Mouse (Mus musculus) MEL (cell line): ENCODE results near the gene Cdh13. TPM values are rescaled to one million over a fixed set of nuclear protein-coding genes. Genes with fewer than 3 reads are reported as not detected.
A peak's percentile ranks its signal among the peaks of the same experiment; 100 is the strongest.

Source experiments
- DNase-seq: peaks from one replicate; pipeline ENCODE4 v3.0.0; 2011; ENCODE audit warnings: low read depth, low spot score
- H3K27ac ChIP-seq: 2 replicates; pipeline ENCODE4 v1.5.1; 2012; ENCODE audit warnings: low read depth, mild to moderate bottlenecking, control low read depth, low read length, moderate library complexity; ENCODE audit not compliant: control insufficient read depth
- H3K27me3 ChIP-seq, 2 experiments: fragments of 150-350 bp in 1 of 2; sonication (generic) in 1 of 2; 2 replicates each; pipeline ENCODE4 v1.6.1; 2012; ENCODE audit warnings: low read length in 2 of 2, mild to moderate bottlenecking in 2 of 2, improper control_type of control experiment in 1 of 2, moderate library complexity in 1 of 2; ENCODE audit not compliant: insufficient read depth in 2 of 2, control insufficient read depth in 1 of 2
- H3K36me3 ChIP-seq, 2 experiments: 2 replicates each; pipeline ENCODE4 v1.6.1; 2012 to 2014; ENCODE audit warnings: low read length in 2 of 2, improper control_type of control experiment in 1 of 2, inconsistent platforms in 1 of 2, mild to moderate bottlenecking in 1 of 2; ENCODE audit not compliant: insufficient read depth in 2 of 2, control insufficient read depth in 1 of 2
- H3K4me1 ChIP-seq, 2 experiments: fragments of 150-350 bp in 1 of 2; sonication (generic) in 1 of 2; 2 replicates each; pipeline ENCODE4 v1.6.1; 2012; ENCODE audit warnings: low read length in 2 of 2, improper control_type of control experiment in 1 of 2, mild to moderate bottlenecking in 1 of 2; ENCODE audit not compliant: insufficient read depth in 2 of 2, control insufficient read depth in 1 of 2
- H3K4me3 ChIP-seq, 2 experiments: fragments of 150-350 bp in 1 of 2; sonication (generic) in 1 of 2; 2 replicates each; pipeline ENCODE4 v1.5.1; 2012; ENCODE audit warnings: low read depth in 2 of 2, low read length in 2 of 2, mild to moderate bottlenecking in 2 of 2, moderate library complexity in 2 of 2, control low read depth in 1 of 2, improper control_type of control experiment in 1 of 2; ENCODE audit not compliant: control insufficient read depth in 1 of 2, insufficient read depth in 1 of 2
- H3K79me2 ChIP-seq: 2 replicates; pipeline ENCODE4 v1.6.1; 2012; ENCODE audit warnings: mild to moderate bottlenecking, low read length, moderate library complexity; ENCODE audit not compliant: control insufficient read depth, poor library complexity, insufficient read depth
- H3K9ac ChIP-seq: 2 replicates; pipeline ENCODE4 v1.6.1; 2012; ENCODE audit warnings: low read depth, mild to moderate bottlenecking, control low read depth, low read length, moderate library complexity; ENCODE audit not compliant: control insufficient read depth, poor library complexity, severe bottlenecking
- H3K9me3 ChIP-seq: fragments of 150-350 bp; sonication (generic); replicated peaks from 2 replicates; pipeline ENCODE4 v1.6.1; 2012; ENCODE audit warnings: mild to moderate bottlenecking, low read length, improper control_type of control experiment, moderate library complexity; ENCODE audit not compliant: insufficient read depth
- BHLHE40 ChIP-seq: IDR thresholded peaks from 2 replicates; pipeline ENCODE4 v1.6.1; 2012; ENCODE audit warnings: low read depth, mild to moderate bottlenecking, inconsistent platforms, low read length, improper control_type of control experiment, borderline replicate concordance
- CHD2 ChIP-seq: IDR thresholded peaks from 2 replicates; pipeline ENCODE4 v1.6.1; 2011; ENCODE audit warnings: low read length, improper control_type of control experiment
- CTCF ChIP-seq, 3 experiments: IDR thresholded peaks in 2 of 3; conservative IDR thresholded peaks in 1 of 3; 2 replicates each; pipeline ENCODE4 v1.5.1; 2011 to 2012; ENCODE audit warnings: low read length in 3 of 3, low read depth in 2 of 3, mild to moderate bottlenecking in 2 of 3, improper control_type of control experiment in 1 of 3, inconsistent platforms in 1 of 3, mixed read lengths in 1 of 3, moderate library complexity in 1 of 3; ENCODE audit not compliant: control insufficient read depth in 1 of 3, insufficient read depth in 1 of 3, poor library complexity in 1 of 3, severe bottlenecking in 1 of 3
- ELF1 ChIP-seq: IDR thresholded peaks from 2 replicates; pipeline ENCODE4 v1.6.1; 2014; ENCODE audit warnings: low read depth, mild to moderate bottlenecking, inconsistent platforms, low read length, improper control_type of control experiment, moderate library complexity
- EP300 ChIP-seq, 2 experiments: IDR thresholded peaks; 2 replicates each; pipeline ENCODE4 v1.6.1; 2011; ENCODE audit warnings: improper control_type of control experiment in 2 of 2, low read length in 2 of 2, low read depth in 1 of 2, mild to moderate bottlenecking in 1 of 2
- GATA1 ChIP-seq: IDR thresholded peaks from 2 replicates; pipeline ENCODE4 v1.6.1; 2011; ENCODE audit warnings: low read depth, low read length, improper control_type of control experiment
- HCFC1 ChIP-seq: IDR thresholded peaks from 2 replicates; pipeline ENCODE4 v1.6.1; 2012; ENCODE audit warnings: low read depth, mild to moderate bottlenecking, inconsistent platforms, low read length, improper control_type of control experiment, moderate library complexity
- JUND ChIP-seq: IDR thresholded peaks from 2 replicates; pipeline ENCODE4 v1.6.1; 2011; ENCODE audit warnings: low read depth, mild to moderate bottlenecking, improper control_type of control experiment, low read length
- KAT2A ChIP-seq: conservative IDR thresholded peaks from 2 replicates; pipeline ENCODE4 v1.6.1; 2012; ENCODE audit warnings: low read depth, low read length, improper control_type of control experiment, inconsistent platforms
- MAX ChIP-seq: IDR thresholded peaks from 2 replicates; pipeline ENCODE4 v1.6.1; 2011; ENCODE audit warnings: low read length, improper control_type of control experiment
- MAZ ChIP-seq: IDR thresholded peaks from 2 replicates; pipeline ENCODE4 v1.6.1; 2012; ENCODE audit warnings: low read depth, mild to moderate bottlenecking, inconsistent platforms, low read length, improper control_type of control experiment
- MEF2A ChIP-seq: IDR thresholded peaks from 2 replicates; pipeline ENCODE4 v1.6.1; 2014; ENCODE audit warnings: low read depth, mild to moderate bottlenecking, inconsistent platforms, low read length, improper control_type of control experiment; ENCODE audit not compliant: poor library complexity, insufficient replicate concordance, severe bottlenecking; ENCODE audit errors: extremely low read depth
- MXI1 ChIP-seq: IDR thresholded peaks from 2 replicates; pipeline ENCODE4 v1.6.1; 2011; ENCODE audit warnings: mild to moderate bottlenecking, low read depth, low read length, improper control_type of control experiment
- MYB ChIP-seq: IDR thresholded peaks from 2 replicates; pipeline ENCODE4 v1.6.1; 2011; ENCODE audit warnings: mild to moderate bottlenecking, low read depth, low read length, improper control_type of control experiment
- MYC ChIP-seq: IDR thresholded peaks from 2 replicates; pipeline ENCODE4 v1.6.1; 2011; ENCODE audit warnings: low read depth, mild to moderate bottlenecking, low read length, improper control_type of control experiment, moderate library complexity
- NELFE ChIP-seq: IDR thresholded peaks from 2 replicates; pipeline ENCODE4 v1.6.1; 2011; ENCODE audit warnings: low read depth, low read length, improper control_type of control experiment
- NRF1 ChIP-seq: IDR thresholded peaks from 2 replicates; pipeline ENCODE4 v1.6.1; 2014; ENCODE audit warnings: low read depth, mild to moderate bottlenecking, inconsistent platforms, low read length, improper control_type of control experiment, moderate library complexity; ENCODE audit not compliant: poor library complexity, insufficient read depth, severe bottlenecking
- POLR2A ChIP-seq, 2 experiments: IDR thresholded peaks; 2 replicates each; pipeline ENCODE4 v1.6.1; 2011 to 2012; ENCODE audit warnings: low read length in 2 of 2, mild to moderate bottlenecking in 2 of 2, control low read depth in 1 of 2, improper control_type of control experiment in 1 of 2, low read depth in 1 of 2, moderate library complexity in 1 of 2; ENCODE audit not compliant: control insufficient read depth in 1 of 2, insufficient read depth in 1 of 2, poor library complexity in 1 of 2
- POLR2AphosphoS2 ChIP-seq: IDR thresholded peaks from 2 replicates; pipeline ENCODE4 v1.6.1; 2011; ENCODE audit warnings: low read length, improper control_type of control experiment
- RCOR1 ChIP-seq: IDR thresholded peaks from 2 replicates; pipeline ENCODE4 v1.6.1; 2012; ENCODE audit warnings: low read depth, mild to moderate bottlenecking, inconsistent platforms, low read length, improper control_type of control experiment
- SIN3A ChIP-seq: IDR thresholded peaks from 2 replicates; pipeline ENCODE4 v1.6.1; 2012; ENCODE audit warnings: low read length, improper control_type of control experiment, inconsistent platforms
- SMC3 ChIP-seq: IDR thresholded peaks from 2 replicates; pipeline ENCODE4 v1.6.1; 2011; ENCODE audit warnings: low read depth, low read length, improper control_type of control experiment
- TAL1 ChIP-seq: IDR thresholded peaks from 2 replicates; pipeline ENCODE4 v1.6.1; 2012; ENCODE audit warnings: mild to moderate bottlenecking, inconsistent platforms, low read length, moderate library complexity, mixed read lengths
- TBP ChIP-seq: IDR thresholded peaks from 2 replicates; pipeline ENCODE4 v1.8.0; 2011; ENCODE audit warnings: low read depth, low read length, improper control_type of control experiment
- TCF12 ChIP-seq: IDR thresholded peaks from 2 replicates; pipeline ENCODE4 v1.6.1; 2014; ENCODE audit warnings: low read depth, mild to moderate bottlenecking, inconsistent platforms, low read length, improper control_type of control experiment, moderate library complexity
- UBTF ChIP-seq: IDR thresholded peaks from 2 replicates; pipeline ENCODE4 v1.6.1; 2012; ENCODE audit warnings: low read depth, mild to moderate bottlenecking, inconsistent platforms, low read length, improper control_type of control experiment, moderate library complexity, borderline replicate concordance; ENCODE audit not compliant: insufficient read depth
- USF1 ChIP-seq: IDR thresholded peaks from 2 replicates; pipeline ENCODE4 v1.6.1; 2014; ENCODE audit warnings: low read depth, mild to moderate bottlenecking, inconsistent platforms, low read length, improper control_type of control experiment, moderate library complexity
- ZMIZ1 ChIP-seq: IDR thresholded peaks from 2 replicates; pipeline ENCODE4 v1.6.1; 2012; ENCODE audit warnings: low read depth, mild to moderate bottlenecking, inconsistent platforms, low read length, improper control_type of control experiment, moderate library complexity
- ZNF384 ChIP-seq: IDR thresholded peaks from 2 replicates; pipeline ENCODE4 v1.6.1; 2012; ENCODE audit warnings: low read depth, mild to moderate bottlenecking, inconsistent platforms, low read length, improper control_type of control experiment
- polyA plus RNA-seq, 2 experiments: library from polyadenylated mRNA; stranded (reverse) in 1 of 2; unstranded in 1 of 2; fragments of >175 nt in 1 of 2; fragments of >200 nt in 1 of 2; gene quantifications; 2 replicates each; pipeline versions ENCODE4 v1.2.1 to v1.2.4; 2012; ENCODE audit warnings: low replicate concordance in 2 of 2, low read depth in 1 of 2; ENCODE audit not compliant: insufficient read length in 2 of 2, insufficient read depth in 1 of 2, missing spikeins in 1 of 2
- total RNA-seq: library from RNA; depleted of rRNA; stranded (reverse); fragments of 300-350 nt; gene quantifications from 2 replicates; pipeline ENCODE4 v1.2.3, GENCODE M21; 2012

Gene Cdh13
- total and polyA plus RNA-seq, 3 experiments = not detected

DNA sequence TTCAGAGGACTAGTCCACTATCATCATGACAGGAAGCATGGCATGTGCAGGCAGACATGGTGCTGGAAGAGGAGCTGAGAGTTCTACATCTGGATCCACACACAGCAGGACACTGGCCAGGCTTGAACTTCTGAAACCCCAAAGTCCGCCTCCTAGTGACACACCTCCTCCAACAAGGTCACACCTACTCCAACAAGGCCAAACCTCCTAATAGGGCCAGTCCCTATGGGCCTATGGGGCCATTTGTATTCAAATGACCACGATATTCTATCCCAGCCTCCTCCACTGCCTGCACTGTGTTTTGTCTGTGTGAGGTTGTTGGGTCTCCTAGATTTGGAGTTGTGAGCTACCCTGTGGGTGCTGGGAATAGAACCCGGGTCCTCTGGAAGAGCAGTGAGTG is 1060.1 kb downstream of the Cdh13 start:
- Histone ChIP-seq H3K79me2 (peaks cover 14% of the 10 kb centered on the region), H3K4me1 (peaks cover 6 to 18% of the 10 kb centered on the region in 2 experiments), H3K9ac (no peak overlapping the region), H3K9me3 (no peaks in the 10 kb centered on the region), H3K4me3 (peak overlapping the region; percentile 38 to 39; a peak in 3 of 4 replicates), H3K27me3 (no peaks in the 10 kb centered on the region)
- DNase-seq = no peak
- TF ChIP-seq MAX (no peak), MAZ (no peak), ZMIZ1 (no peak), MEF2A (no peak), GATA1 (no peak), MYC (no peak), TBP (no peak), NRF1 (no peak), BHLHE40 (no peak), TCF12 (no peak), MYB (no peak), ELF1 (no peak), MXI1 (no peak), RCOR1 (no peak), POLR2AphosphoS2 (no peak), TAL1 (no peak), SMC3 (no peak)
- TF ChIP-seq, all 39 proteins: peak for 0
- H3K27ac ChIP-seq = no peak overlapping the region
- H3K36me3 ChIP-seq = peaks cover 5 to 20% of the 10 kb centered on the region in 2 experiments

DNA sequence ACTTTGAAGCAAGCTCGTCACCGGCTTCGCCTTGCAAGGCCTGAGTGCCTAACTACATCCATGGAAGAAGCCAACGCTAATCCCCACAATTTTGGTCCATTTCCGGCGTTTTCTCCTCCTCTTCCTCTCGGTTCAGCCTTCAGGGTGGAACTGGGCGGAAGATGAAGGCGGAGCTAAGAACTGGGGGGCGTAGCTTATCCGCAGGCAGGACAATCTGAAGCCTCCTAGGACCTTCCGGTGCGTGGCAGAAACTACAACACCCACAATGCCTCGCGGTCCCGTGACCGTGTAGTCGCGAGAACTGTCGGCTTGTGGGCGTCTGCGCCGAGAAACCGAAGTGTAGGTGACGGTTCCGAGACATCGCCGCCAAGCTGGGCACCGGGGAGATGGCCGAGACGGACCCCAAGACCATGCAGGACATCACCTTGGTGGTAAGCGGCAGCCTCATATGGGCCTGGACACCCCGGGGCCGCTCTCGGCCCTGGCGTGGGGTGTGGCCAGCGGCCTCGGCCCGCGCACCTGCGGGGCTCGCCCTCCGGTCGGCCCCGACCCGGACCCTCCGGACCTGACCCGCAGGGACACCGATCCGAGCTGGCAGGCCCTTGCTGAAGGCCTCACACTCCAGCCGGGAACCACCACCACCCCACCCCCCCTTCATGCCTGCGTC is 1060.8 kb downstream of the Cdh13 start, which contains the start of gene Hsbp1:
Hsbp1 (plus strand) TSS at position 299 of the 667 bp plus-strand sequence.
- Histone ChIP-seq H3K9ac (peak within 1 kb of the TSS; percentile 81), H3K36me3 (peaks cover 7 to 20% of the 10 kb centered on the region in 2 experiments), H3K4me1 (peaks cover 6 to 18% of the 10 kb centered on the region in 2 experiments), H3K27me3 (no peaks in the 10 kb centered on the region), H3K9me3 (no peaks in the 10 kb centered on the region), H3K4me3 (peak within 1 kb of the TSS; percentile 85 to 88), H3K79me2 (peaks cover 14% of the 10 kb centered on the region), H3K27ac (peak within 1 kb of the TSS; percentile 21)
- TF ChIP-seq SIN3A = peak; percentile 91
- no peak for TF ChIP-seq GATA1
- peak; percentile 30; the same call in 1 of the 2 replicates for TF ChIP-seq TCF12
- TF ChIP-seq NRF1 = peak; percentile 66
- TF ChIP-seq CHD2 = peak; percentile 98
- peak; percentile 14; the same call in 1 of the 2 replicates for TF ChIP-seq TBP
- no peak for TF ChIP-seq ZNF384
- TF ChIP-seq POLR2AphosphoS2 = peak; percentile 71; the same call in 1 of the 2 replicates
- peak; percentile 98 for TF ChIP-seq HCFC1
- TF ChIP-seq ZMIZ1 = 0 out of 2 replicates have a peak, but pooled peaks have one; percentile 44
- no peak for TF ChIP-seq UBTF
- 0 out of 2 replicates have a peak, but pooled peaks have one; percentile 42 for TF ChIP-seq MYC
- TF ChIP-seq POLR2A (IDR thresholded peaks at IDR 0.05; ENCODE audit: control insufficient read depth in 1 of 2, insufficient read depth in 1 of 2, low read depth in 1 of 2, low read length in 2 of 2, poor library complexity in 1 of 2) = peak; percentile 58 to 81; a peak in 3 of 4 replicates
- no peak for TF ChIP-seq CTCF (IDR thresholded peaks at IDR 0.05 in 2 of 3, conservative IDR thresholded peaks at IDR 0.05 in 1 of 3; ENCODE audit: control insufficient read depth in 1 of 3, insufficient read depth in 1 of 3, low read depth in 2 of 3, low read length in 3 of 3, poor library complexity in 1 of 3, severe bottlenecking in 1 of 3)
- TF ChIP-seq MAX = peak; percentile 86
- peak; percentile 55; the same call in 1 of the 2 replicates for TF ChIP-seq MXI1
- TF ChIP-seq JUND = no peak
- TF ChIP-seq BHLHE40 = no peak; the same call in 1 of the 2 replicates
- TF ChIP-seq NELFE = peak; percentile 76
- TF ChIP-seq KAT2A = peak; percentile 82
- TF ChIP-seq EP300 (IDR thresholded peaks at IDR 0.05; ENCODE audit: low read depth in 1 of 2, low read length in 2 of 2) = no peak
- peak; percentile 91 for TF ChIP-seq ELF1
- peak; percentile 93 for TF ChIP-seq USF1
- DNase-seq = peak; percentile 99
